Mouse (Mus musculus): Measurements from ENCODE around the gene Cd34. TPM values are rescaled to one million over a fixed set of nuclear protein-coding genes. Genes with fewer than 3 reads are reported as not detected.

Cd34 gene
- polyA plus RNA-seq, 1 experiment from 2014 or later: 34.8 TPM

- Histone ChIP-seq H3K27ac (replicated peaks; ENCODE audit: low read depth, low read length) (no peak overlapping the region), H3K36me3 (ENCODE audit: control insufficient read depth, insufficient read depth, low read length) (no peaks in the 10 kb centered on the region), H3K4me3 (replicated peaks; ENCODE audit: low read depth, low read length) (peak overlapping the region; percentile 72), H3K4me2 (ENCODE audit: low read length) (peak overlapping the region; percentile 89), H3K4me1 (ENCODE audit: control insufficient read depth, insufficient read depth, low read length) (peaks cover 13% of the 10 kb centered on the region), H3K9ac (replicated peaks; ENCODE audit: low read length) (no peak overlapping the region), H3K27me3 (ENCODE audit: control insufficient read depth, insufficient read depth, low read length) (no peaks in the 10 kb centered on the region), H3K9me3 (ENCODE audit: control insufficient read depth, low read length) (no peaks in the 10 kb centered on the region)
- 28% methylated on average over 1 of the region's 1 CpGs for WGBS
- DNase-seq (no peak), ATAC-seq (ENCODE audit: low FRiP score, low TSS enrichment) (0 out of 2 replicates have a peak, but pooled peaks have one; percentile 2)
These were observed 38.7 kb downstream of the Cd34 start for GRCm38 (mm10) chr1:194977371-194977761.

DNA sequence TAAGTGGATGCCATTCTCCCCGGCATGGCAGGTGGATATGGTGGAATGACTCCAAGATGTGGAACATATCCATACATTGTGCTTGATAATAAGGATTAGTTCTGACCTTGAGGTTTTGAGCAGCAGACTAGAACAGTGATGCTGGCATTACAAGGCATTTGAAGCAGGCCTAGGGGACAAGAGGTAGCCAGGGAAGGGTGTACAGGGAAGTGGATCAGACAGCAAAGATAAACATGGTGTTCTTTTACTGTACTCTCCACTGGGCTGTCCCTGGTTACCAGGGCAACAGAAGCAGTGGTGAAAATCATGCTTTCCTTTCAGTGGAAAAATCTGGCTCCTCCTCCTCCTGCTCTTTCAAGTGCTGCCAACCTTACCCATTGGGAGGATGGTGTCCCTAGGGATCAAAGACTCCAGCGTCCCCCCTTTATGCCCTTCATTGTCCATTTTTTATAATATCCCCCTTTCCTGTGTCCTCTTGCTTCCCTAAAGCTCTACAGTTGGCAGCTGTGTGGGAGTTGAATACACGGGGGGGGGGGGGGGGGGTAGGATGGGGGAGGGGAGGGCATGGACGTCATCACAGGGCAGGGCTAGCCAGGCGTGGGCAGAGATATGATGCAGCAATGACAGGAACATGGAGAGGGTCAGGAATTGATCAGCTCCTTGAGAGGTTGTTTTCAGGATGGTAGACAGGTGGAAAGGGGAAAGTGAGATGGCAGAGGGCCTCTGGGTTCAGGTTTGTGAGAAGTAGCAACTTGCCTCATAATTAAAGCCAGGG, 39.5 kb downstream of the Cd34 start:
- H3K9me3 ChIP-seq (ENCODE audit: control insufficient read depth, low read length): no peaks in the 10 kb centered on the region
- H3K27me3 ChIP-seq (ENCODE audit: control insufficient read depth, insufficient read depth, low read length): no peaks in the 10 kb centered on the region
- peak overlapping the region; percentile 89 for H3K4me2 ChIP-seq (ENCODE audit: low read length)
- peak; percentile 35 for ATAC-seq (ENCODE audit: low FRiP score, low TSS enrichment)
- H3K36me3 ChIP-seq (ENCODE audit: control insufficient read depth, insufficient read depth, low read length): no peaks in the 10 kb centered on the region
- no peak overlapping the region for H3K9ac ChIP-seq (replicated peaks; ENCODE audit: low read length)
- peak; percentile 73 for DNase-seq
- no peak overlapping the region for H3K27ac ChIP-seq (replicated peaks; ENCODE audit: low read depth, low read length)
- 26% methylated on average over 5 of the region's 5 CpGs for WGBS
- H3K4me3 ChIP-seq (replicated peaks; ENCODE audit: low read depth, low read length): no peak overlapping the region
- H3K4me1 ChIP-seq (ENCODE audit: control insufficient read depth, insufficient read depth, low read length): peaks cover 13% of the 10 kb centered on the region

DNA sequence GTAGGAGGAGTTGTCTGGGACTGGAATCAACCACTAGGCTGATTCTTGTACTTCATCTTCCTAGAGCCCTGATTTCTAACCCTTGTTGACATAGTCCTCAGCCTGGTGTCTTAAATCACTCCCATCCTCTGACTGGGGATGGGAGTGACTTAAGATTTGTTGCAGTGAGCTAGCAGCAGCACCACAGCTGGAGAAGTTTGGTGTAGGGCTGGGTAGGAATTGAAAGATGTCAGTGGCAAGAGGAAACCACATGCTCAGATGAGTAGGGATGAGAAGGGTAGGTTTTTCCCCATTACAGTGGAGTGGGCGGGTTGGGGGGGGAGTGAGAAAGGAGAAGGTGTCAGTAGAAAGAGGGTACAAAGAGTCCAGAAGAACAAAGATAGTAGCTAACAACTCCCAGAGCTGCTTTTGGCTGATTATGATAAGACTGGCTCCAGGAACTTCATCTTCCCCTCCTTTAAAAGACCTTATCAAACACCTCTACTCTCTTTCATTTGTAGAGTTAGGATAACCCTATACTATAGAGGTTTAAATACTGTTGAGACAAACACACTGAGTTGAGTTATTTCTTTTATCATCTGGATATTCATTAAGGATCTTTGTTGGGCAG, 42.3 kb downstream of the Cd34 start:
- DNase-seq: no peak
- H3K4me3 ChIP-seq (replicated peaks; ENCODE audit: low read depth, low read length): no peak overlapping the region
- 80% methylated on average over 1 of the region's 1 CpGs for WGBS

GRCm38 (mm10) chr1:194982931-194983690, 44.5 kb downstream of the Cd34 start:
- no peak for DNase-seq

More for the DNA sequence above, 42.3 kb downstream of the Cd34 start:
- H3K27ac ChIP-seq (replicated peaks; ENCODE audit: low read depth, low read length): no peak overlapping the region
- no peak overlapping the region for H3K4me2 ChIP-seq (ENCODE audit: low read length)
- no peak overlapping the region for H3K9ac ChIP-seq (replicated peaks; ENCODE audit: low read length)
- H3K4me1 ChIP-seq (ENCODE audit: control insufficient read depth, insufficient read depth, low read length): peaks cover 13% of the 10 kb centered on the region
- no peaks in the 10 kb centered on the region for H3K9me3 ChIP-seq (ENCODE audit: control insufficient read depth, low read length)
- H3K36me3 ChIP-seq (ENCODE audit: control insufficient read depth, insufficient read depth, low read length): no peaks in the 10 kb centered on the region
- no peaks in the 10 kb centered on the region for H3K27me3 ChIP-seq (ENCODE audit: control insufficient read depth, insufficient read depth, low read length)
- ATAC-seq (ENCODE audit: low FRiP score, low TSS enrichment): no peak

DNA sequence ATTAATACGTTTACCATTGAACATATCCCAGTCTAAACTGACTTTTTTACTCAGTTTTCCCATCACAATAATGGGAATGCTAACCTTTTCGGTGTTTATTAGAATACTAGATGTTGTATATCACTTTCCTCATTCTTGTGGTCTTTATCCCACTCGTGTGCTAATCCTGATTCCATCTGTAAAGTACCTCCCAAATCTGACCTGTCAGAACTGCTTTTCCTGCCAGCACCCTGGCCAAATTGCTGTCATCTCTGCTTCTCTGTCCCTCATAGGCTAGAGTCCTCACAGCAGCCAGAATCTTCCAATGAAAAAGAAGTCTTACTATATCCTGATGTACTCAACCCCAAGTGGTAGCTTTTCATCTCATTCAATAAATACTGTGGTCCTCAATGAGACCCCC, 46.3 kb downstream of the Cd34 start:
- no peaks in the 10 kb centered on the region for H3K36me3 ChIP-seq (ENCODE audit: control insufficient read depth, insufficient read depth, low read length)
- ATAC-seq (ENCODE audit: low FRiP score, low TSS enrichment) (no peak), DNase-seq (no peak)
- H3K9me3 ChIP-seq (ENCODE audit: control insufficient read depth, low read length): no peaks in the 10 kb centered on the region
- H3K4me1 ChIP-seq (ENCODE audit: control insufficient read depth, insufficient read depth, low read length): no peaks in the 10 kb centered on the region
- H3K27me3 ChIP-seq (ENCODE audit: control insufficient read depth, insufficient read depth, low read length): no peaks in the 10 kb centered on the region
- no peak overlapping the region for H3K4me2 ChIP-seq (ENCODE audit: low read length)
- H3K9ac ChIP-seq (replicated peaks; ENCODE audit: low read length): no peak overlapping the region
- 89% methylated on average over 3 of the region's 3 CpGs for WGBS
- H3K27ac ChIP-seq (replicated peaks; ENCODE audit: low read depth, low read length): no peak overlapping the region
- H3K4me3 ChIP-seq (replicated peaks; ENCODE audit: low read depth, low read length): no peak overlapping the region

More at GRCm38 (mm10) chr1:194982931-194983690, 44.5 kb downstream of the Cd34 start:
- Histone ChIP-seq H3K9me3 (ENCODE audit: control insufficient read depth, low read length) (no peaks in the 10 kb centered on the region), H3K36me3 (ENCODE audit: control insufficient read depth, insufficient read depth, low read length) (no peaks in the 10 kb centered on the region), H3K9ac (replicated peaks; ENCODE audit: low read length) (no peak overlapping the region), H3K27ac (replicated peaks; ENCODE audit: low read depth, low read length) (no peak overlapping the region), H3K4me2 (ENCODE audit: low read length) (no peak overlapping the region), H3K27me3 (ENCODE audit: control insufficient read depth, insufficient read depth, low read length) (no peaks in the 10 kb centered on the region), H3K4me3 (replicated peaks; ENCODE audit: low read depth, low read length) (no peak overlapping the region), H3K4me1 (ENCODE audit: control insufficient read depth, insufficient read depth, low read length) (peaks cover 6% of the 10 kb centered on the region)
- no peak for ATAC-seq (ENCODE audit: low FRiP score, low TSS enrichment)
- WGBS: 88% methylated on average over 5 of the region's 5 CpGs

- DNase-seq (no peak), ATAC-seq (ENCODE audit: low FRiP score, low TSS enrichment) (no peak)
- H3K4me2 ChIP-seq (ENCODE audit: low read length): no peak overlapping the region
- no peaks in the 10 kb centered on the region for H3K27me3 ChIP-seq (ENCODE audit: control insufficient read depth, insufficient read depth, low read length)
- no peak overlapping the region for H3K4me3 ChIP-seq (replicated peaks; ENCODE audit: low read depth, low read length)
- H3K9ac ChIP-seq (replicated peaks; ENCODE audit: low read length): no peak overlapping the region
- H3K36me3 ChIP-seq (ENCODE audit: control insufficient read depth, insufficient read depth, low read length): no peaks in the 10 kb centered on the region
- WGBS: 83% methylated on average over 4 of the region's 4 CpGs
- no peaks in the 10 kb centered on the region for H3K9me3 ChIP-seq (ENCODE audit: control insufficient read depth, low read length)
- no peak overlapping the region for H3K27ac ChIP-seq (replicated peaks; ENCODE audit: low read depth, low read length)
- no peaks in the 10 kb centered on the region for H3K4me1 ChIP-seq (ENCODE audit: control insufficient read depth, insufficient read depth, low read length)
These were observed 47.0 kb downstream of the Cd34 start for GRCm38 (mm10) chr1:194985442-194986210.

DNA sequence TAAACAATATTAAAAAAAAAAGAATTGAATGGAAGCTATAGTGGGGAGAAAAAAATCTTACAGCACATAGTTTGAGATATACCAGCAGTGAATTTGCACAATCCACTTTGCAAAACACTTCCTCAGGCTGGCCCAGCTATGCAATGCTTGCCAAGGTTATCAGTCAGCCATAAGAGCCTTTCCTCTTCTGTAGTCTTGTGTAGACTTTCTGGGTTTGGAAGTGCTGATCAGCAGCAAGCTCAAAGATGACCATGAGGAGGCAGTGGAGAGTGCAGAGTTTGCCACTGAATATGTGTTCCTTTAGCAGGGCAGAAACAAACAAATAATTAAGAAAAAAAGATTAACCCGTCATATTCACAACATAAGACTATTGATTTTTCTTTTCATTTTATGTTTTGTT, 50.4 kb downstream of the Cd34 start:
- ATAC-seq (ENCODE audit: low FRiP score, low TSS enrichment) (no peak), DNase-seq (no peak)
- Histone ChIP-seq H3K4me3 (replicated peaks; ENCODE audit: low read depth, low read length) (no peak overlapping the region), H3K4me1 (ENCODE audit: control insufficient read depth, insufficient read depth, low read length) (no peaks in the 10 kb centered on the region), H3K27ac (replicated peaks; ENCODE audit: low read depth, low read length) (no peak overlapping the region), H3K9ac (replicated peaks; ENCODE audit: low read length) (no peak overlapping the region), H3K4me2 (ENCODE audit: low read length) (no peak overlapping the region), H3K36me3 (ENCODE audit: control insufficient read depth, insufficient read depth, low read length) (no peaks in the 10 kb centered on the region), H3K9me3 (ENCODE audit: control insufficient read depth, low read length) (no peaks in the 10 kb centered on the region), H3K27me3 (ENCODE audit: control insufficient read depth, insufficient read depth, low read length) (no peaks in the 10 kb centered on the region)
- 93% methylated on average over 1 of the region's 1 CpGs for WGBS

- no peak overlapping the region for H3K9ac ChIP-seq (replicated peaks; ENCODE audit: low read length)
- DNase-seq: no peak
- no peak for ATAC-seq (ENCODE audit: low FRiP score, low TSS enrichment)
- WGBS: 96% methylated on average over 2 of the region's 2 CpGs
- H3K36me3 ChIP-seq (ENCODE audit: control insufficient read depth, insufficient read depth, low read length): no peaks in the 10 kb centered on the region
- H3K27ac ChIP-seq (replicated peaks; ENCODE audit: low read depth, low read length): no peak overlapping the region
- H3K4me1 ChIP-seq (ENCODE audit: control insufficient read depth, insufficient read depth, low read length): no peaks in the 10 kb centered on the region
- no peak overlapping the region for H3K4me2 ChIP-seq (ENCODE audit: low read length)
- no peaks in the 10 kb centered on the region for H3K9me3 ChIP-seq (ENCODE audit: control insufficient read depth, low read length)
- no peak overlapping the region for H3K4me3 ChIP-seq (replicated peaks; ENCODE audit: low read depth, low read length)
- no peaks in the 10 kb centered on the region for H3K27me3 ChIP-seq (ENCODE audit: control insufficient read depth, insufficient read depth, low read length)
These were observed 52.4 kb downstream of the Cd34 start for GRCm38 (mm10) chr1:194990976-194991375.
